Mouse (Mus musculus) forebrain, embryonic 11.5 days (tissue): ENCODE results near the gene Adamtsl2. TPM values are rescaled to one million over a fixed set of nuclear protein-coding genes. Genes with fewer than 3 reads are reported as not detected.

Source experiments
- ATAC-seq: fragments of 200-750 bp; cut with Nextera tagmentation; replicated peaks from 2 replicates; pipeline ENCODE4 v1.8.0; 2017; ENCODE audit warnings: moderate TSS enrichment; ENCODE audit not compliant: low FRiP score
- DNase-seq: peaks from one replicate; pipeline ENCODE4 v3.0.0-alpha.2; 2017; ENCODE audit warnings: low spot score
- H3K27ac ChIP-seq: fragments of 300-500 bp; sonication (generic); 2 replicates; pipeline ENCODE4 v1.5.1; 2014; ENCODE audit warnings: low read depth, low read length
- H3K27me3 ChIP-seq: fragments of 300-500 bp; sonication (generic); 2 replicates; pipeline ENCODE4 v1.6.1; 2014; ENCODE audit warnings: mild to moderate bottlenecking, low read length, mixed read lengths; ENCODE audit not compliant: control insufficient read depth, insufficient read depth
- H3K36me3 ChIP-seq: fragments of 300-500 bp; sonication (generic); 2 replicates; pipeline ENCODE4 v1.6.1; 2014; ENCODE audit warnings: mild to moderate bottlenecking, low read length, moderate library complexity, mixed read lengths; ENCODE audit not compliant: control insufficient read depth, insufficient read depth
- H3K4me1 ChIP-seq: fragments of 300-500 bp; sonication (generic); replicated peaks from 2 replicates; pipeline ENCODE4 v1.6.1; 2014; ENCODE audit warnings: low read length, mixed read lengths; ENCODE audit not compliant: control insufficient read depth, insufficient read depth
- H3K4me2 ChIP-seq: fragments of 300-500 bp; sonication (generic); 2 replicates; pipeline ENCODE4 v1.6.1; 2014; ENCODE audit warnings: low read depth, mild to moderate bottlenecking, low read length, moderate library complexity, mixed read lengths; ENCODE audit not compliant: severe bottlenecking
- H3K4me3 ChIP-seq: fragments of 300-500 bp; sonication (generic); 2 replicates; pipeline ENCODE4 v1.5.1; 2014; ENCODE audit warnings: low read depth, low read length
- H3K9ac ChIP-seq: fragments of 300-500 bp; sonication (generic); 2 replicates; pipeline ENCODE4 v1.6.1; 2014; ENCODE audit warnings: low read length
- H3K9me3 ChIP-seq: fragments of 300-500 bp; sonication (generic); 2 replicates; pipeline ENCODE4 v1.6.1; 2016; ENCODE audit warnings: low read length, mixed read lengths; ENCODE audit not compliant: control insufficient read depth
- WGBS: fragments of 180-500 bp; shearing (Covaris S2); extraction: QIAGEN DNeasy Blood & Tissue Kit; methylation state at CpG from one replicate; pipeline ENCODE4 v1.1.7; 2014; 5-methylcytosine and 5-hydroxymethylcytosine counted together
- polyA plus RNA-seq: library from polyadenylated mRNA; unstranded; fragments of >200 nt; fragmentation: Nextera tagmentation; extraction: Ambion mirVana; gene quantifications from 2 replicates; pipeline ENCODE4 v1.2.1, GENCODE M21; 2014

Gene Adamtsl2
- polyA plus RNA-seq, 1 experiment from 2014 or later, result 4.4 TPM

DNA sequence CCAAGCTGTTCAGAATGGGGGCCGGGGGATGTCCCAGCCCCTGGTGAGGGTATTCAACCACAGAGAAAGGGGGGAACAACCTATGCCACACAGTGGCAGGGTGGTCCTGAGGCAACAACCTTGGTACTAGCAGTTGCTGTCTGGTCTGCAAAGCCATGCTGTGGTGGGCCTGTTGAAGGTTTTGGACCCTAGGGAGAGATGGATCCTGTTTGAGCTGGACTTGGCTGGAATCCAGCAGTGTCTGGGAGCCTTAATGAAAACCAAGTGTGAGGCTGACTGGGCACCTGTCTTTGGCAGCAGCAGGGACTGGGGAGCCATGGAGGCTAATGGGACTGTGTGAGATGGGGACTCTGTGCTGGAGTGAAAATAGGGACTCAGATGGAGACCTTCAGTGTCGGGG, 470 bp downstream of the Adamtsl2 start:
- Histone ChIP-seq H3K27me3 (no peaks in the 10 kb centered on the region), H3K4me2 (0 out of 2 replicates have a peak overlapping the region, but pooled peaks have one; percentile 21), H3K36me3 (no peaks in the 10 kb centered on the region), H3K4me1 (peaks cover 6% of the 10 kb centered on the region; the same call in 1 of the 2 replicates), H3K9ac (peak overlapping the region; percentile 16; the same call in 1 of the 2 replicates), H3K4me3 (no peak overlapping the region), H3K27ac (no peak overlapping the region), H3K9me3 (no peaks in the 10 kb centered on the region)
- DNase-seq (peak; percentile 57), ATAC-seq (no peak)
- WGBS, result 65% methylated on average over 2 of the region's 2 CpGs

DNA sequence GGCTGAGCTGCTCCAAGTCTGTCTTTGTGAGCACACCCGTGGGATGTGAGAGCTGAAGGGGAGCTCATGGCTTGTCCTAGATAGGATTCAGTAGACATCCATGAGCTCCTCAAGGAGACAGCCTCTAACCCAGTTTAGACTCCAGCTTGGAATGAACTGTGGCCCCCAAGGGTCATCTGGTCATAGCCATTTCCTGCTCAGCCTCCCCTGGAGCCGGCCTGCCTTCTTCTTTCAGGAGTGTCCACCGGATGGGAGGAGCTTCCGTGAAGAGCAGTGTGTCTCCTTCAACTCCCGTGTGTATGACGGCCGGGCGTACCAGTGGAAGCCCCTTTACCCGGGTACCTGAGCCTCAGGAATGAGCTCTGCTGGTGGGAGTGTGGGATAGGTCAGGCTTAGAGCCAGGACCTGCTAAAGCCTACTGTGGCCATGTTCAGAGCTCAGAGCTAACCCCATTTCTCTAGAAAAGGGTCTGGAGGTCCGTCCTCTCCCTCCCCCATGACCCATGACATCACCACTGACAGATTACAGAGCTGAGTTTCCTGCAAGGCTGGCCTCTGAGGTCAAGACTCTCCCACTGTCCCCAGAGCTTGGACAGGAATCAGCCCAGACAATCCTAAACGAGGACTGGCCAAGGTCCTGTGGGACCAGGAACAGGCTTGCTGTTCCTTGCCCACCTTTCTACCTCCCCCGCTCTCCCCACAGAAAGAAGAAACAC, 4.7 kb downstream of the Adamtsl2 start:
- 85% methylated on average over 12 of the region's 12 CpGs for WGBS
- DNase-seq (no peak), ATAC-seq (no peak)
- no peak overlapping the region for H3K9ac ChIP-seq
- H3K36me3 ChIP-seq, result no peaks in the 10 kb centered on the region
- no peak overlapping the region for H3K4me3 ChIP-seq
- H3K27me3 ChIP-seq, result no peaks in the 10 kb centered on the region
- H3K4me2 ChIP-seq, result no peak overlapping the region
- no peaks in the 10 kb centered on the region for H3K9me3 ChIP-seq
- H3K27ac ChIP-seq, result no peak overlapping the region
- peaks cover 6% of the 10 kb centered on the region; the same call in 1 of the 2 replicates for H3K4me1 ChIP-seq

DNA sequence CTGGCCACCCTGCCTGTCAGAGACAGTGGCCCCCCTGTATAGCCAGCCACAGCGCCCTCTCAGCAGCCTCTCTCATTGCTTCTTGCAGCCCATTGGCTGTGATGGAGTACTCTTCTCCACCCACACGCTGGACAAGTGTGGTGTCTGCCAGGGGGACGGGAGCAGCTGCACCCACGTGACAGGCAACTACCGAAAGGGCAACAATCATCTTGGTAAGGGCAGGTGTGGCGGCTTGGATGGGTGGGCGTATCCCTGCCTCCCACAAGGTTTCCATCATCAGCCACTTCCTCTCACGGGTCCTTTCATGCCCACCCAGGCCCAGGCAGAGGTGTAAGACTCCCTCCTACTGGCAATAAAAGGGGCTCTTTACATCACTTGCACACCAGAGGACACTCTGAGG, 5.8 kb downstream of the Adamtsl2 start:
- Histone ChIP-seq H3K9me3 (no peaks in the 10 kb centered on the region), H3K9ac (no peak overlapping the region), H3K4me2 (no peak overlapping the region), H3K36me3 (no peaks in the 10 kb centered on the region), H3K27ac (no peak overlapping the region), H3K27me3 (no peaks in the 10 kb centered on the region), H3K4me3 (no peak overlapping the region), H3K4me1 (no peaks in the 10 kb centered on the region)
- DNase-seq, result no peak
- ATAC-seq, result no peak
- WGBS, result 62% methylated on average over 8 of the region's 8 CpGs

DNA sequence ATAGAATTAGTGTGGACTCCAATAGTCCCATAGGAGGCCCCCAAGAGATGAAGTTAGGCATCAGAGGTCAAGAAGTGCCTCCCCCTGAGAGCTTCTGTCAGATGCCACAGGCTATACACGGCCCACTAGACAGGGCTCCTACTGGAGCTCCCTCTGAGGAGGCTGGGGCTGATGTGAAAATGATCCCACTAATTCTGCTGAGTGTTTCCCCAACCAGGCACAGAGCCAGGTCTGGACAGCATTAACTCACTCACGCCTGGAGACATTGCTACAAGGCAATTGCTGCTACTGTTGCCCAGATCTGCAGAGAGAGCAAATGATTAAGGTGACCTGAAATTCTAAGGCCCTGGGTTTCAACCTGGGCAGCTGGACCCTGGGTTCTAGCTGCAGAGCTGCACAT, 6.6 kb downstream of the Adamtsl2 start:
- no peak overlapping the region for H3K9ac ChIP-seq
- 59% methylated on average over 2 of the region's 2 CpGs for WGBS
- H3K4me3 ChIP-seq, result no peak overlapping the region
- DNase-seq, result no peak
- no peak overlapping the region for H3K27ac ChIP-seq
- H3K4me2 ChIP-seq, result no peak overlapping the region
- H3K27me3 ChIP-seq, result no peaks in the 10 kb centered on the region
- no peaks in the 10 kb centered on the region for H3K36me3 ChIP-seq
- ATAC-seq, result no peak
- H3K9me3 ChIP-seq, result no peaks in the 10 kb centered on the region
- no peaks in the 10 kb centered on the region for H3K4me1 ChIP-seq

DNA sequence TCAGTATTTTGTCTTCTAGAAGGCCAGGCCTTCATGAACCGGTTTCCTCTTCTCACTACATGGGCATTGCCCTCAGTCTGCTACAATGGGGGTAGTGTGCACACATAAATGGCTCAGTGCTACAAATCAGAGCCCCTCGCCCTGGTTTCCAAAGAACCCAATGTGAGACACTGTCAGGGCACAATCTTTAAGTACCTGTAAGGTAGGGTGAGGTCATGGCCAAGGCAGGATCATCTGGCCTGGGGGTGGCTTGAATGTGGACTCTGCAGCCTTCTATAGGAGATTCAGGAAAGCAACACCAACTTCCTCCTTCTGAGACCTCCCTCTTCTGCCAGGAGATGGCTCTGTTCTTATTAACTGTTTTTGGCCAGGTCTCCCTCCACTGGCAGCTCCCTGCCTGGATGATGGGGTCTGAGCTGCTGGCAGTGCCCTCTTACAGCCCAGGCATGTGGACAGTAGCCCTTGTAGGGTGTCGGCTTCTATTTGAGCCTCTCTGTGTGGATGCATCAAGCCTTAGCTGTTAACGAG, 7.4 kb downstream of the Adamtsl2 start:
- Histone ChIP-seq H3K27me3 (no peaks in the 10 kb centered on the region), H3K4me2 (no peak overlapping the region), H3K27ac (no peak overlapping the region), H3K9ac (no peak overlapping the region), H3K4me1 (no peaks in the 10 kb centered on the region), H3K36me3 (no peaks in the 10 kb centered on the region), H3K4me3 (no peak overlapping the region), H3K9me3 (no peaks in the 10 kb centered on the region)
- ATAC-seq, result no peak
- WGBS, result 79% methylated on average over 4 of the region's 4 CpGs
- no peak for DNase-seq

DNA sequence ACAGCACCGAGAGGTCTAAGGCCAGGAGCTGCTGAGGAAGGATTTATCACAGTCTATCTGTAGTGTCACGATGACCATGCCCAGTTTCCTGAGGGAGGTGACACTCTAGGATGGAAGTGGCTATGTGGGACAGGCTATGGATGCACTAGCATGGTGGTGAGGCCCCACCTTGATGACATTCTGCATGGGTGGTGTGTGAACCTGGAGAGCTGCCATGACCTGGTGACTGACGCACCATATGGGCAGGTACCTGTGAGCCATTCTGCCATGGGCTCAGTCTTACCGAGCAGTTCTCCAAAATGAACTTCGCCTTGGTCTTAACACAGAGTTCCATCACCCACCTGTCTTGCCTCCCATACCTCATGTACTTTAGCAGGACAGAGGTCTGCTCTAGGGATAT, 8.4 kb downstream of the Adamtsl2 start:
- ATAC-seq, result no peak
- Histone ChIP-seq H3K4me1 (no peaks in the 10 kb centered on the region), H3K4me2 (no peak overlapping the region), H3K4me3 (no peak overlapping the region), H3K9ac (no peak overlapping the region), H3K27ac (no peak overlapping the region), H3K27me3 (no peaks in the 10 kb centered on the region), H3K9me3 (no peaks in the 10 kb centered on the region), H3K36me3 (no peaks in the 10 kb centered on the region)
- no peak for DNase-seq
- 81% methylated on average over 5 of the region's 5 CpGs for WGBS

DNA sequence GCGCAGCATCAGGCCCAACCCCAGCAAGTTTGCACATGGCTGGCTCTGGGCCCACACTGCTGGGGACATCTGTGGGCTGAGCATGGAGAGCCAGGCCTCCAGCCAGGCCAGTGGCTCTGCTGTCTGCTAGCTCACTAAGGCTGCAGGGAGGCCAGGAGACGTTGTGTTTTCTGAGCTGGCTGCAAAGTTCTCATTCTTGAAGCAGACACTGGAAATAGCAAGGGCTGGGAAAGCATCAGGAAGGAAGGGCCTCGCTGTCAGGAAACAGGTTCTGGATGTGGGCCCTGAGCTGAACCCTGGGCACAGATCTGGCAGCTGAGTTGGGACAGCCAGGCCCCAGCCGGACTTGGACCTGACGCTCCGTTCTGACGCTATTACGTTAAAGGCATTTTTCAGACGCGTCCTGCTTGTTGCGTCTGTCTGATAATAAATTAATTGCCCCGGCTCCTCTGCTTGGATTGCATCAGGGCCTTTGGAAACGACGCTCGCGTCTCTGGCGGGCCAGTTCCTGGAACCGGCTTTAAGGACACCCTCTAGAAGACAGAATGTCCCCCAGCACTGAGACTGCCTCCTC, 9.0 kb downstream of the Adamtsl2 start:
- no peak overlapping the region for H3K4me3 ChIP-seq
- H3K9me3 ChIP-seq, result no peaks in the 10 kb centered on the region
- 89% methylated on average over 18 of the region's 18 CpGs for WGBS
- H3K27me3 ChIP-seq, result no peaks in the 10 kb centered on the region
- DNase-seq, result no peak
- no peak overlapping the region for H3K9ac ChIP-seq
- no peak for ATAC-seq
- no peak overlapping the region for H3K4me2 ChIP-seq
- no peak overlapping the region for H3K27ac ChIP-seq
- H3K4me1 ChIP-seq, result no peaks in the 10 kb centered on the region
- no peaks in the 10 kb centered on the region for H3K36me3 ChIP-seq

DNA sequence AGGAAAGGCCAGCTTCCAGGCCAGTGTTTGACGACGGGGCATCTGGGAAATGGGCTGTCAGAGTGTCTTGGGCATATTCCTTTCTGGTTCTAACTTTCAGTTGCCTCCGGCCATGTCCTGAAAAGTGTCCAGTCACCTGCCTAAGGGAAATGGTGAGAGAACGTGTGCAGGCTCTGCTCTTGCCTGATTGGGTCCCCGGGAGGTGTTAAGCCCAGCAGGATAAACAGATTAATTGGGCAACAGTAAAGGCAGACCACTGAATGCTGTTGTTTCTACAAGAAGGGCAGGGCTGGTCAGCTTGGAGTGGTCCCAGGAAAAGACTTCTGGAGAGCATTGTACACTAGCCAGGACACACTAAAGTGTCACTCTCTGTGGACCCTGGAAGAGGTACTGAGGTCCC, 9.5 kb downstream of the Adamtsl2 start:
- Histone ChIP-seq H3K36me3 (no peaks in the 10 kb centered on the region), H3K9me3 (no peaks in the 10 kb centered on the region), H3K27ac (no peak overlapping the region), H3K4me2 (no peak overlapping the region), H3K27me3 (no peaks in the 10 kb centered on the region), H3K4me3 (no peak overlapping the region), H3K9ac (no peak overlapping the region), H3K4me1 (no peaks in the 10 kb centered on the region)
- ATAC-seq (no peak), DNase-seq (no peak)
- 58% methylated on average over 5 of the region's 5 CpGs for WGBS

DNA sequence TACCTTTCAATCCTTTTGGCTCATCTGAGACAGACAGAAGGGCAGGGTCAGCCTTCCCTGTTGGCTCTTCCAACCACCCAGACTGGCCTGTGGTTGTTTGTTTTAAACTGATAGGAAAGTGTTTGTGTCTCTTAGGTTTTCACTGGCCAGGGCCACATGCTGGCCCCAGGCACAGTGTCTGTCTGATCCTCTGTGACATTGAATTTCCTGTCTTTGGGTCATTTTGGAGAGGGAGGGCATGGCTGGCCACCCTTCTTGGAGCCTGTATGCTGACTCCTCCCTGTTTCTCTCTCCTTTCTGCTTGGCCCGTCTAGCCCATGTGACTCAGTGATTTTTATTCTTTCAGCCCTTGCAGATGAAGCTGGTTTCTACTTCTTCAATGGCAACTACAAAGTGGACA, 10.1 kb downstream of the Adamtsl2 start:
- Histone ChIP-seq H3K9me3 (no peaks in the 10 kb centered on the region), H3K27me3 (no peaks in the 10 kb centered on the region), H3K4me2 (no peak overlapping the region), H3K4me3 (no peak overlapping the region), H3K27ac (no peak overlapping the region), H3K9ac (no peak overlapping the region), H3K4me1 (no peaks in the 10 kb centered on the region), H3K36me3 (no peaks in the 10 kb centered on the region)
- no peak for DNase-seq
- WGBS, result 67% methylated on average over 1 of the region's 1 CpGs
- no peak for ATAC-seq
